Mouse (Mus musculus) embryonic fibroblast, embryonic 13.5 days (primary cell): ENCODE data around the gene Chd9.

Experiments
- CTCF ChIP-seq: IDR thresholded peaks from 2 replicates; pipeline ENCODE4 v1.5.1; 2011; ENCODE audit warnings: mild to moderate bottlenecking, control low read depth, low read length, moderate library complexity, borderline replicate concordance; ENCODE audit not compliant: insufficient read depth
- POLR2A ChIP-seq: IDR thresholded peaks from 2 replicates; pipeline ENCODE4 v1.6.1; 2011; ENCODE audit warnings: low read depth, mild to moderate bottlenecking, control low read depth, low read length, moderate library complexity

DNA sequence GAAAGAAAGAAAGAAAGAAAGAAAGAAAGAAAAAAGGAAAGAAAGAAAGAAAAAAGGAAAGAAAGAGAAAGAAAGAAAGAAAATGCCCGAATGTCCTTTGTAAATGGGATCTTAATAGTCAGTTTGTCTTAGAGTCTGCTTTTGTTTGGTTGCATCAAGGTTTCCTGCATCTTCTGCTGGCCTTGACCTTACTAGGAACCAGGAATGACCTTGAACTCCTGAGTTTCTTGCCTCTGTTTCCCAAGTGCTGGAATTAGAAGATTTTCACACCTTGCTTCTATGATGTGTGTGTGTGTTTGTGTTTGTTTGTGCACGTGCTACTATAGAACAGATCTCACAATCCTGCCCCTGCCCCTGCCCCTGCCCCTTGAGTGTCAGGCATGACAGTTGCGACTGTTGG lies 28.0 kb downstream of the Chd9 start:
- TF ChIP-seq POLR2A (no peak), CTCF (no peak)
